Mouse (Mus musculus): ENCODE data around the gene Rbfox3. TPM values are rescaled to one million over a fixed set of nuclear protein-coding genes. Genes with fewer than 3 reads are reported as not detected.

Rbfox3 gene
- total RNA-seq, 2 experiments from 2014 or later: 350 to 371 TPM

- no peak for DNase-seq (ENCODE audit: low spot score in 2 of 2)
- intact Hi-C loops (cut with DNase I): loop anchor here (5.0 kb wide), 1 partner anchor 89 kb away; no protein-coding TSS in a partner anchor
Measured at GRCm38 (mm10) chr11:118648369-118648768, 263.0 kb downstream of the Rbfox3 start.

- intact Hi-C loops (cut with DNase I): loop anchor here (5.0 kb wide), 1 partner anchor 90 kb away; no protein-coding TSS in a partner anchor
- no peak for DNase-seq (ENCODE audit: low spot score in 2 of 2)
Measured at GRCm38 (mm10) chr11:118646864-118647263, 264.5 kb downstream of the Rbfox3 start.

- intact Hi-C loops (cut with DNase I): loop anchor here (5.0 kb wide), 1 partner anchor 92 kb away; no protein-coding TSS in a partner anchor
- DNase-seq (ENCODE audit: low spot score in 2 of 2): no peak
Measured at GRCm38 (mm10) chr11:118645158-118645557, 266.2 kb downstream of the Rbfox3 start.

- intact Hi-C loops (cut with DNase I): no loop called here
- no peak for DNase-seq (ENCODE audit: low spot score in 2 of 2)
Measured at GRCm38 (mm10) chr11:118640706-118641105, 270.7 kb downstream of the Rbfox3 start.

- intact Hi-C loops (cut with DNase I): no loop called here
- no peak for DNase-seq (ENCODE audit: low spot score in 2 of 2)
Measured at GRCm38 (mm10) chr11:118637718-118638117, 273.7 kb downstream of the Rbfox3 start.

GRCm38 (mm10) chr11:118634647-118635046, 276.8 kb downstream of the Rbfox3 start:
- intact Hi-C loops (cut with DNase I): no loop called here
- no peak for DNase-seq (ENCODE audit: low spot score in 2 of 2)

GRCm38 (mm10) chr11:118629718-118630117, 281.7 kb downstream of the Rbfox3 start:
- intact Hi-C loops (cut with DNase I): no loop called here
- DNase-seq (ENCODE audit: low spot score in 2 of 2): no peak

GRCm38 (mm10) chr11:118627541-118627940, 283.9 kb downstream of the Rbfox3 start:
- intact Hi-C loops (cut with DNase I): no loop called here
- no peak for DNase-seq (ENCODE audit: low spot score in 2 of 2)

- intact Hi-C loops (cut with DNase I): no loop called here
- no peak for DNase-seq (ENCODE audit: low spot score in 2 of 2)
Measured at GRCm38 (mm10) chr11:118620869-118621268, 290.5 kb downstream of the Rbfox3 start.

- no peak for DNase-seq (ENCODE audit: low spot score in 2 of 2)
Measured at GRCm38 (mm10) chr11:118614126-118614525, 297.3 kb downstream of the Rbfox3 start.

GRCm38 (mm10) chr11:118610128-118610527, 301.3 kb downstream of the Rbfox3 start:
- intact Hi-C loops (cut with DNase I): loop anchor here (5.0 kb wide), 1 partner anchor 38 kb away; no protein-coding TSS in a partner anchor
- DNase-seq (ENCODE audit: low spot score in 2 of 2): no peak

More at GRCm38 (mm10) chr11:118614126-118614525, 297.3 kb downstream of the Rbfox3 start:
- intact Hi-C loops (cut with DNase I): loop anchor here (5.0 kb wide), 1 partner anchor 42 kb away; no protein-coding TSS in a partner anchor

GRCm38 (mm10) chr11:118609236-118610000, 302.0 kb downstream of the Rbfox3 start:
- intact Hi-C loops (cut with DNase I): no loop called here

GRCm38 (mm10) chr11:118607927-118608326, 303.5 kb downstream of the Rbfox3 start:
- DNase-seq (ENCODE audit: low spot score in 2 of 2): no peak
- intact Hi-C loops (cut with DNase I): no loop called here

More at GRCm38 (mm10) chr11:118609236-118610000, 302.0 kb downstream of the Rbfox3 start:
- DNase-seq (ENCODE audit: low spot score in 2 of 2): no peak

GRCm38 (mm10) chr11:118605570-118605969, 305.8 kb downstream of the Rbfox3 start:
- intact Hi-C loops (cut with DNase I): no loop called here
- no peak for DNase-seq (ENCODE audit: low spot score in 2 of 2)

GRCm38 (mm10) chr11:118604206-118604605, 307.2 kb downstream of the Rbfox3 start:
- intact Hi-C loops (cut with DNase I): no loop called here
- DNase-seq (ENCODE audit: low spot score in 2 of 2): no peak

- intact Hi-C loops (cut with DNase I): no loop called here
- DNase-seq (ENCODE audit: low spot score in 2 of 2): no peak
Measured at GRCm38 (mm10) chr11:118603126-118603525, 308.3 kb downstream of the Rbfox3 start.

GRCm38 (mm10) chr11:118601484-118601883, 309.9 kb downstream of the Rbfox3 start:
- DNase-seq (ENCODE audit: low spot score in 2 of 2): no peak
- intact Hi-C loops (cut with DNase I): no loop called here

GRCm38 (mm10) chr11:118600168-118600567, 311.2 kb downstream of the Rbfox3 start:
- intact Hi-C loops (cut with DNase I): no loop called here
- no peak for DNase-seq (ENCODE audit: low spot score in 2 of 2)

- DNase-seq (ENCODE audit: low spot score in 2 of 2): no peak
- intact Hi-C loops (cut with DNase I): no loop called here
Measured at GRCm38 (mm10) chr11:118598726-118599125, 312.7 kb downstream of the Rbfox3 start.

GRCm38 (mm10) chr11:118584826-118585225, 326.6 kb downstream of the Rbfox3 start:
- no peak for DNase-seq (ENCODE audit: low spot score in 2 of 2)
- intact Hi-C loops (cut with DNase I): no loop called here

- no peak for DNase-seq (ENCODE audit: low spot score in 2 of 2)
- intact Hi-C loops (cut with DNase I): no loop called here
Measured at GRCm38 (mm10) chr11:118583989-118584388, 327.4 kb downstream of the Rbfox3 start.
